Mouse (Mus musculus) naive thymus-derived CD4-positive, alpha-beta T cell, adult 5 months (primary cell): ENCODE results near the gene Slc7a3. TPM values are rescaled to one million over a fixed set of nuclear protein-coding genes. Genes with fewer than 3 reads are reported as not detected.

Experiments used
- polyA plus RNA-seq: library from polyadenylated mRNA; unstranded; fragments of 100-300 nt; shearing (Covaris generic); gene quantifications from one replicate; pipeline ENCODE4 v1.2.1, GENCODE M21; 2017

Slc7a3 gene
- polyA plus RNA-seq: 0.80 TPM

DNA sequence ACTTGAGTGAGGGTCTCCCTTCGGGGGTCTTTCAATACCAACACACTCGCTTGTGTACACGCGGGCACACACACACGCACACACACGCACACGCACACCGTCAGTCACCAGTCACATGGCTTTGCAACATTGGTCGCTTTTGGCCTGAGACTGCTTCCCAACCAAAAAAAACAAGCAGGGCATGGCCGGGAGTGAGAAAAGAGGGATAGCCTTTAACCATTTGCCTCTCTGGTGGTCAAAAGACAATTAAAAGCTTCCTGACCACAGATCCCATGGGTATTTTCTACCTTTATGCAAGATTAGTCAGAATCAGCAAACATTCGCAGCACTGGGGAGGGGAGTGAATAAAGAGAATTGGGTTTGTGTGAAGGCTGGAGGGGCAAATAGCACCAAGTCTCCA, at the start of gene Slc7a3:
Slc7a3 (minus strand) TSS at position 101 of the 400 bp plus-strand sequence.

DNA sequence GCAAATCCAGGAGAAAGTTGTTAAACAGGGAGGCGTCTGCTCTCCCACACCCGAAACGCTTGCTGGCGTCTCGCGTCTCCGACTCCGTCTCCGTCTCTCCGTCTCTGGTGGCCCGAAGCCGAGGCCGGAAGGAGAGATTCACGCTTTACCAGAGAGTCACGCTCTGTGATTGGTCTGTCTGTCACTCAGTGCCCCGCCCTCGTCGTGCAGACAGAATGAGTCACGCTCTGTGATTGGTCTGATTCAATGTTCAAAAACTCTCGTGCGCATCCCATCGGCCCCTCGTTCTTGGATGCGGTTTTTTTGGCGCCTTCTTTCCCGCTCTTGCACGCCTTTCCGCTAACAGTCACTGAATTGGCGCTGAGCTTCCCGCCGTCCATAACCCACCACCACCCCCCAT, 26.3 kb downstream of the Slc7a3 start, which contains the start of gene Tex11:
Tex11 (minus strand) TSS at position 127 of the 400 bp plus-strand sequence.

Other genes starting within 250 kb of the Slc7a3 start
- gene Tex11, start 26.4 kb downstream of the Slc7a3 start, polyA plus RNA-seq: 0.10 TPM
- 50.5 TPM for gene Snx12, start 136.5 kb upstream of the Slc7a3 start, polyA plus RNA-seq
- gene Foxo4, start 168.5 kb upstream of the Slc7a3 start, polyA plus RNA-seq: 2.2 TPM
- 7.5 TPM for gene Gm614, start 178.0 kb upstream of the Slc7a3 start, polyA plus RNA-seq
- 1,237 TPM for gene Il2rg, start 182.2 kb upstream of the Slc7a3 start, polyA plus RNA-seq
- gene Gm20489, start 183.0 kb upstream of the Slc7a3 start, polyA plus RNA-seq: not detected
- 83.5 TPM for gene Med12, start 188.0 kb upstream of the Slc7a3 start, polyA plus RNA-seq
- not detected for gene Nlgn3, start 213.1 kb upstream of the Slc7a3 start, polyA plus RNA-seq